Mouse (Mus musculus) embryonic stem cell, embryonic (primary cell): ENCODE measurements at regions not wholly inside any gene's neighbourhood (a gene's known extent, or its start where the extent isn't known, plus 50 kb on each side); places are given as distances from the start of the nearest gene placed in this dataset.
"Not testable (repeated sequence)": the region's sequence is repeated elsewhere in the genome, so short reads cannot be mapped to it uniquely, and the experiment has no call there.

ENCODE experiments used
- CTCF ChIA-PET, 4 experiments: fragments of 300-600 bp in 2 of 4; fragments of 350-600 bp in 2 of 4; sonication (Branson Sonifier 250); formaldehyde crosslinking; loops; one replicate each; lab custom pipeline; 2022; ENCODE audit warnings: inconsistent platforms in 2 of 4; lab: Charles Lee
- POLR2A ChIA-PET, 4 experiments: fragments of 300-600 bp in 2 of 4; fragments of 350-600 bp in 2 of 4; sonication (Branson Sonifier 250); formaldehyde crosslinking; loops; one replicate each; lab custom pipeline; 2022; ENCODE audit warnings: antibody characterized with exemption in 4 of 4, inconsistent platforms in 1 of 4; lab: Charles Lee

DNA sequence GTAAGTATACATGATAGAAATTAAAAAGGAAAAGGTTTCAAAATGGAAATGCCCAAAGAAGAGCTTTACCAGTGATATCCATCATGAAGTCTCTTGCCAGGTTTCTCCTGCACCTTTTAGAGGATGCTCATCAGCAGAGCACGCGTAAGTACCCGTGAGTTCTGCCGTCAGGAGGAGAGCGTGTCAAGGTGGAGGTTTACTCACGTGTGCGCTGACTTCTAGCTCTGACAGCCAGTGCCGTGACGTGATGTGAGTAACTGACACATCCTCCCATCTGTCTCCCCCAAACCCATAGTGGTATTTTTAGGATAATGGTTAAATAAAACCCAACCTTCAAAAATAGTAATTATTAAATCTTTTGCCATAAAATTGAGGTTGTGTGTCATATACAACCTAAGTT lies 55.3 kb downstream of the Adra2a start:
- CTCF ChIA-PET = interaction anchor here in 1 of 4 experiments (0.7 kb wide), 1 partner anchor 14 kb away, joined by 3 read pairs; no protein-coding TSS in a partner anchor
- POLR2A ChIA-PET = interaction anchor here in 1 of 4 experiments (0.6 kb wide), 1 partner anchor 448 kb away, joined by 6 read pairs; no protein-coding TSS in a partner anchor

DNA sequence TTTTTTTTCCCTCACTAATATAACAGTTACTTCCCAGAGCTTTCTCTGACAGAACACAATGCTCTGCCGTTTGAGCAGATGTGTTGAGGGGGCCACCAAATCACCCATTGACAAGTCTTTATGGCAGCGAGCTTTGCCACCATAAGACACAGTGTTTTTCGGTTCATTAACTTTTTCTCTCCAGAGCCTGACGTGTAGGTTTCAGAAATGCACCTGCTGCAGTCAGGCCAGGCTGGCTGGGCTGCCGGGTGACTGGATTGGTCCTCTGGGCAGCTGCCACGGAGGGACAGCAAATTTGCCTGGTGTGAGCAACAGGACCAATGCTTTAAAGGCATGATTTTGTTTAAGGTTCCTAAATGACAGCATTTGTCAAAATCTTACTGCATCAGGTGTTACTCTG lies 55.8 kb downstream of the Adra2a start:
- ChIA-PET CTCF (interaction anchor here in 1 of 4 experiments (0.7 kb wide), 2 partner anchors 15 to 366 kb away, joined by 3 read pairs; no protein-coding TSS in a partner anchor), POLR2A (interaction anchor here in 1 of 4 experiments (0.7 kb wide), 1 partner anchor 1130 kb away, joined by 5 read pairs; no protein-coding TSS in a partner anchor)

DNA sequence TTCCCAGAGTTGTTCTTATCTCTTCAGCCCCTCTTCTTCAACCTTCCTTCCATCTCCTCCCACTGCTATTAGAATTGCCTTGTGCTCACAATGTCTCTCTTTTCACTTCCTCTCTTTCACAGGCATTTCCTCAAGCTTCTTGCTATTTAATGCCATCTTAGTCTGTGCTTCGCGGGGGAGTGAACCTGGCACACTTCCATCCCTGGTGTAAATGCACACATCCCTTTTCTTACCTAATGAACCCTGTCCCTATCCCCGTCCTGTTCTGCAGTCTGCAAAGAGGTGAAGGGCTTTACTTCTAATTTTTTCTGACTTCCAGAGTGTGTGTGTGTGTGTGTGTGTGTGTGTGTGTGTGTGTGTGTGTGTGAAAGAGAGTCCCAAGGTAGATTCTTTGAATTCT lies 62.6 kb downstream of the Adra2a start:
- CTCF ChIA-PET = no interaction called here
- POLR2A ChIA-PET = interaction anchor here in 2 of 4 experiments (0.7 to 1.3 kb wide), 2 partner anchors 14 to 1035 kb away, joined by 3 to 5 read pairs; no protein-coding TSS in a partner anchor

DNA sequence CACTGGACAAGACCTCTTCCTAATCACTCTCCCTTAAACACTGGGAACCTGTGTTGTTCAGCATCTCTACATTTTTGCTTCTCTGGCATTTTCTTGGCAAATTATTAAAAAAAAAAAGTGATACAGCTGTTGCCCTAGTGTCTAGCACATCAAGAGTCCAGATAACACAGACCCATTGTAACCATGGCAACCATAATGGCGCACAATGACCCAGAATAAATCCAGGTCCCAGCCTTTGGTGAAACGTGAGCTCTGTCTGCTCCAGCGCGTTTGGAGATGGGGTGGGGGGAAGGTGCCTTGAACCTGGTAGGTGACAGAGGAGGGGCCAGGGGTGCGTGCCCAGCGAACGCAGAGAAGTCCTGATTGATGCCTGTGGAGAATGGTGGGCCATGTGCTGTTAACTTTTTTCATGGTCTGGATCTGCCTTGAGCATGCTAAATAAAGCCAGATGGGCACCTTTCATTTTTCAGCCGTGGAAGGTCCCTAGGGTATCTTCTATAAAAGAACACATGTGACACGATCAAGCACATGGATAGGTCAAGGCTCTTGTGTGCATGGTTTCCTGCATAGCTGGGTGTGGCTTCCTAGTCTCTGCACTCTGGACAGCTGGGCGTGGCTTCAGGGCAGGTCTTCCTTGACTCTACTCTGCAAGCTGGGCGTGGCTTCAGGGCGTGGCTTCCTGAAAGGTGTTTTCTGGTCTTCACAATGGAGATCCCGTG lies 63.3 kb downstream of the Adra2a start:
- ChIA-PET POLR2A (interaction anchor here in 2 of 4 experiments (0.5 to 1.3 kb wide), 8 partner anchors 14 to 1036 kb away, joined by 3 to 5 read pairs (median 4); no protein-coding TSS in a partner anchor), CTCF (no interaction called here)

DNA sequence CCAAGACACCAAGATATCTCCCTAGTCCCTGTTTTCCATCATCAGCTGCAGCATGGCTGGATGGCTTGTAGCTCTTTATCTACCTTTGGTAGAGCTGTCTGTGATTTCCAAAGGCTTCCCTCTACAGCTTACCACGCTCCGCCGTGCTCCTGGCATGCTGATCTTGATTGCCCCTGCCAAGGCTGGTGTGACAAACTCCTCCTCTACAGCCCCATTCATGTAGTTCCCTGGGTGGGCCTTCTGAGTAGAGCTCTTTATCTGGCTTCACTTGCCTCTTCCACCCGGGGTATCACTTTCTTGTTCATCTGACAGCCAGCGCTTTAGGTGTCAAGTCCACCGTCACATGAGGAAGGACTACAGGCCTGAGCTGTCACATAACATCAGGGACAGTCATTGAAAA lies 66.1 kb downstream of the Adra2a start:
- ChIA-PET CTCF (no interaction called here), POLR2A (interaction anchor here in 1 of 4 experiments (0.5 kb wide), 1 partner anchor 164 kb away, joined by 3 read pairs; no protein-coding TSS in a partner anchor)

DNA sequence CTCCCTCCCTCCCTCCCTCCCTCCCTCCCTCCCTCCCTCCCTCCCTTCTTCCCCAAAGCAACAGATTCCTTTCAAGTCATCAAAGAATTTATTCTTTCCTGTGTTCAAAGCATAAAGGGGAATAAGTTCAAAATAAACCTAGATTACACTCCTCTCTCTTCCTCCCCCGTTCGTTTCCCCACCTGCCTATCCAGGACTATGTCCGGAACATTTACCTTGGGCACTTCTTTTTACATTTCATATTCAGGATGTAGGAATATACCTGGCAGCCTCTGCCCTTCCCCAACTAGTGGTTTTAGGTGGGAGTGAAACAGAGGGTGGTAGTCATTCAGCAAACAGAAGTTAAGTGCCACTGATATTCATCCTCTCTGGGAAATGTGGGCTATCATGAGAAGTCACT lies 68.7 kb downstream of the Adra2a start:
- CTCF ChIA-PET = no interaction called here
- POLR2A ChIA-PET = interaction anchor here in 2 of 4 experiments (0.5 to 1.2 kb wide), 3 partner anchors 18 to 1238 kb away, joined by 3 to 6 read pairs (median 3); no protein-coding TSS in a partner anchor

GRCm38 (mm10) chr19:54113421-54113820 lies 69.5 kb downstream of the Adra2a start:
- ChIA-PET CTCF (interaction anchor here in 2 of 4 experiments (0.6 to 0.9 kb wide), 3 partner anchors 29 to 1085 kb away, joined by 3 to 8 read pairs (median 4); no protein-coding TSS in a partner anchor), POLR2A (interaction anchor here (0.5 to 2.2 kb wide), 12 partner anchors 10 to 438 kb away, joined by 3 to 15 read pairs (median 3); no protein-coding TSS in a partner anchor)

DNA sequence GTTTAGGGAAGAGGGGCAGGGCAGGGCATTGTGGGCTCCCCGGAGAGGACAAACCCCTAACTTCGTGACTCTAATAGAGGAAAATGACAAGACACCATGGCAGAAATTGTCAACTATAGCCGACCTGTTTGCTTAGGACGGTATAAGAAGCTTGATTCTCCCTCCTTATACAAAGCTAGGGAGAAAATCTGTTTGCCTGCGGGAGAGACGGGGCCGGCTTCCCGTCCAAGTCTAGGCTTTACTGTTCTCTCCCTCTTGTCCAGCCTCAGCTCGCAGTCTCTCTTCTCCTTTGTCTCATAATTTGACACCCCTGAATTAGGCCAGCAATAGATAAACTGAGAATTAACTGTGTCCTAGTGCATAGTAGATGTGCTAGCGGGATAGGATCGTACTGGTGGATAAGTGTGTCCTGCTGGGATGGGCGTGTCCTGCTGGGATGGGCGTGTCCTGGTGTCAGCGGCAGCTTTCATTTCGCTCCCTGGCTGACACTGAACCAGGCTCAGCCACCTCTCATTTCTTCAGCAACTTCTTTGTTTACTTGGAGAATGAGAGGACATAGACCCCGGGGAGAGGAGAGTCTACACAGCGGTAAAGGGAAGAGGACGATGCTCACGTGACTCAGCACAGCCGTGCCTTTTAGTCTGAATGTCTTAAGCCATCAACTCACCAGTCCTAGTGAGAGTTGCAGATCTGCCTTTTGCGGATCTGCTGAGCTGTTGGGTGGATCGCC lies 70.8 kb downstream of the Adra2a start:
- CTCF ChIA-PET = interaction anchor here in 2 of 4 experiments (0.6 to 1.0 kb wide), 4 partner anchors 9 to 1104 kb away, joined by 3 read pairs; no protein-coding TSS in a partner anchor

DNA sequence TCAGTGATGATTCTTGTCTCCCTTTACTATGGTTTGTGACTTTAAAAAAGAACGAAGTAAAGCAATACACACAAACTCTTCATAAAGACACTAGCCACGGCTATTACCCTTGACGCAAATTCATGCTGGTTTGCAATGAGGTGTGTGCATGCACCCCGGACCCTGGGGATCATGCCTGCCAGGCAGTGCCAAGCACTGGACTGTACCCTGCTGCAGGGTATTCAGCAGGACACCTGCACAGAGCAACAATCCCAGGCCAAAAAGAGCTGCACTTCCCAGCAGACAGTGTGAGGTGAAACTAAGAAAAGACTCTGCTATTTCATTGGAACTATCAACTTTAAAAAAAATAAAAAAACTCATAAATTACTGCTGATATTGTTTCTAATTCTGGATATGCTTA lies 71.4 kb downstream of the Adra2a start:
- ChIA-PET POLR2A (interaction anchor here in 3 of 4 experiments (0.6 to 2.2 kb wide), 5 partner anchors 8 to 1316 kb away, joined by 3 to 15 read pairs (median 3); no protein-coding TSS in a partner anchor), CTCF (interaction anchor here in 1 of 4 experiments (0.6 kb wide), 1 partner anchor 95 kb away, joined by 3 read pairs; no protein-coding TSS in a partner anchor)

More for the DNA sequence above, 70.8 kb downstream of the Adra2a start:
- POLR2A ChIA-PET = interaction anchor here in 3 of 4 experiments (0.6 to 2.2 kb wide), 9 partner anchors 9 to 1316 kb away, joined by 3 to 15 read pairs (median 3); no protein-coding TSS in a partner anchor

GRCm38 (mm10) chr19:54116829-54117228 lies 72.9 kb downstream of the Adra2a start:
- ChIA-PET POLR2A (interaction anchor here in 1 of 4 experiments (0.8 kb wide), 1 partner anchor 517 kb away, joined by 6 read pairs; no protein-coding TSS in a partner anchor), CTCF (interaction anchor here in 1 of 4 experiments (1.1 kb wide), 1 partner anchor 10 kb away, joined by 3 read pairs; no protein-coding TSS in a partner anchor)

GRCm38 (mm10) chr19:54117676-54118075 lies 73.7 kb downstream of the Adra2a start:
- POLR2A ChIA-PET = no interaction called here
- CTCF ChIA-PET = interaction anchor here in 1 of 4 experiments (1.1 kb wide), 1 partner anchor 9 kb away, joined by 3 read pairs; no protein-coding TSS in a partner anchor

DNA sequence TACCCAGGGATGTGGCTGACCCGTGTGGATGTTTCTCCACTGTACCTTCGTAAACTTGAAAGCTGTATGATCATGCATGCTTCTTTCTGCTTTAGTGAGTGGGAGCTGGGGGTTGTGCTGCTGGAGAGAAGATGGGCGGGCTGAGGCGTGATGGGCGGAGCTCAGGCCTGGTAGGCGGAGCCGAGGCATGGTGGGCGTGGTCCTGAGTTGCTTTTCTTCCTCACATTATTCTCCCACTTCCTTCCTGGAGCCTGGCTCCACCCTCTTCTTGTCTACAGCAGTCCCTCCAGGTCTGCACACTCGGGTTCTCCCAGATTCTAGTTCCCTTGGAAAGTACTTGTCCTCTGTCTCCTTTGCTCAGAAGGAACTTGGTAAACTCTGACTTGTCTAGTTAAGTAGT lies 79.6 kb downstream of the Adra2a start:
- ChIA-PET POLR2A (interaction anchor here in 3 of 4 experiments (0.6 to 3.0 kb wide), 12 partner anchors 9 to 1183 kb away, joined by 3 to 15 read pairs (median 3); partner anchors contain the start of genes Bbip1 (in 1 of the 3), Dusp5 (in 1 of the 3) and Shoc2 (in 1 of the 3)), CTCF (interaction anchor here in 2 of 4 experiments (0.7 to 0.8 kb wide), 2 partner anchors 9 to 21 kb away, joined by 3 to 4 read pairs; no protein-coding TSS in a partner anchor)

DNA sequence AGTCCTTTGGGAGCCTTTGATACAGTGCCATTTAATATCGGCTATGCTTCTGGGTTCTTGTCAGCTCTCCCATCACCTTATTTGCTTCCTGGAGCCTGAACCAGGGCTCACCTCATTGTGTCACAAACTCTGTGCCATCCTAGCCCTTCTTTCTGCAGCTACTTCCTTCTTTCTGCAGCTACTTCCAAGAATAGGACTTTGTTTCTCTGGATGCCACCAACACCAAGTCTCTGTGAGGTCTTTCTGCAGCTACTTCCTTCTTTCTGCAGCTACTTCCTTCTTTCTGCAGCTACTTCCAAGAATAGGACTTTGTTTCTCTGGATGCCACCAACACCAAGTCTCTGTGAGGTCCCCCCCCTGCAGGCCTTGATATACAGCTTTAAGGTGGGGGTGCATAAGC lies 107.8 kb downstream of the Adra2a start:
- CTCF ChIA-PET, POLR2A ChIA-PET: not testable (repeated sequence)

GRCm38 (mm10) chr19:54154400-54154799 lies 110.4 kb downstream of the Adra2a start:
- ChIA-PET CTCF (no interaction called here), POLR2A (no interaction called here)

DNA sequence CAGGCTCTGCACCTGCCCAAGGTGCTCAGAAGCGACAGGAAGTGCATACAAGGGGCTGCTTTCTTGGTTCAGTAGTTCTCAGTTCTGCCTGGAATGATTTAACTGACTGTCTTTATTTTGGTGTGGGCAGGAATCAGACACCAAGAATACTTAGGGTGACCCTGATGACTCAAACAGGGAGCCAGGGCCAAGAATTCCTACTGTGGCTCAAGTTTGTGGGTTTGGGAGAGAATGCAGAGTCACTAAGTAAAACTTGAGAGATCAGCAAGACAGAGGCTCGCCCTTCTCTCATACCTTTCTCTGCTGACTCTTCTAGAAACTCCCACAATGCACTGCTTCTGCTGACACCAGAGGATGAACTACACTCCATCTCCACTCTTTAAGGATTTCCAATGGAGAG lies 126.4 kb downstream of the Adra2a start:
- ChIA-PET CTCF (no interaction called here), POLR2A (no interaction called here)

DNA sequence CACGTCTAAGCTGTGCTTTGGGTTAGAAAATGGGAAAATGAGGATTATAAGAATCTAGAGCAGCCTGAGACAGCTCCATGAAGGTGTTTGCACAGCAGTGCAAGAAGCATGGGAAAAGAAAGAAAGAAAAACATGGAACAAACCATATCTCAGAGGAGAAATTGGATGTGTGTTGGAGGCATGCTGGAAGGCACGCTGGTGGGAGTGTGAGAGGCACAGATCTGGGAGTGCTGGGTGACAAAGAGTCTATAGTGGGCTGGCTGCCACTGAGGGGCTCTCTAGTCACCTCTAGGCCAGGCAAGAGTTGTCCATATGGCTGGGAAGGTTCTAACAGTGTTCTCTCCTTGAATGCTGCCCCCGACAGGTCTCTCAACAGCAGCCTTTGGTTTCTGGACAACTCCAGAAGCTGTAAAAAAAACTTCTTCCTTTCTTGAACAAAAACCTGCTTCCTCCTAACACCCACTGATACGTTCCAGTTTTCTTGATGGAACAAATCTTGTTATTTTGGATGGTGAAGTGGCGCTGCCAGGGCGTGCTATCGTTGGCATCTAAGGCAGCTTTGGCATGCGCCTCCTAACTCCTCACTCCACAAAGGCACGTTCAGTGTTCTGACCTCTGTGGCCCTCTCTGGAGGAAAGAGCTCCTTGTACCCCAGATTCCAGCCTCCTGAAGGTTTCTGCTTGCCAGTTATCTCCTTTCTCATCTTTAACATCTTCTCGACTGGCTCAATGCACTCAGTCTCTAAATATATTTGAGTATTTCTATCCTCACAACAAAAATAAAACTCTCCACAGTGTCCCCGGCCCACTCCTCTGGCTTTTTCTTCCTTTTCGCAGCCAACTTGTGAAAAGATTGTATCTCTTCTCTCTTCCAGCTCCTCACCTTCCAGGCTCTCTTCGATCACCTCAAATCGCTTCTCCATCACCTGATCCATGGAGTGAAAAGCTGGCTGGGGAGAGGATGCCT lies 130.4 kb downstream of the Adra2a start:
- POLR2A ChIA-PET = no interaction called here
- CTCF ChIA-PET = no interaction called here

DNA sequence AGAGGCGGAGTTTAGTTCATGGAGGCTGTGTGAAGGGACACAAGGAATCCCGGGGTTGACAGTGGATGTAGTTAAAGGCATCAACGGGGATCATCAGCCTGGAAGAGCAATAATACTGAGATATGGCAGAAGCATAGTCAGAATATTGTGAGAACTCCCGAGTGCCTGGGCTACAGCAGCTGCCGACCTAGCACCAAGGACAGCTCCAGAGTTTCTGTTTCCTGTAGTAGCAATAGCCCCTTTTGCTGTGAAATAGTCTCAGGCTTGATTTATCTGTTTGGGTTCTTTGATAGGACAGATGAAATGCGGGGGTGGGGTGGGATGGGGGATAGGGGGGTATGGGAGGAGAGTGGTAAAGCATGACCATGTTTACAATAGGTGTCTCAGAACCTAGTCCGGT lies 131.8 kb downstream of the Adra2a start:
- ChIA-PET CTCF (interaction anchor here in 1 of 4 experiments (0.6 kb wide), 1 partner anchor 55 kb away, joined by 5 read pairs; no protein-coding TSS in a partner anchor), POLR2A (interaction anchor here in 1 of 4 experiments (0.6 kb wide), 1 partner anchor 603 kb away, joined by 6 read pairs; no protein-coding TSS in a partner anchor)
